Mouse (Mus musculus): ENCODE results near the gene Fam53b. TPM values are rescaled to one million over a fixed set of nuclear protein-coding genes. Genes with fewer than 3 reads are reported as not detected.

The Fam53b gene
- polyA plus RNA-seq, 1 experiment from 2014 or later = 21.0 TPM

GRCm38 (mm10) chr7:132681296-132681695, 132.4 kb downstream of the Fam53b start:
- Histone ChIP-seq H3K27me3 (replicated peaks; ENCODE audit: control insufficient read depth, insufficient read depth, low read length) (no peaks in the 10 kb centered on the region), H3K36me3 (ENCODE audit: control insufficient read depth, insufficient read depth, low read length) (no peaks in the 10 kb centered on the region), H3K27ac (replicated peaks; ENCODE audit: low read depth, low read length) (no peak overlapping the region), H3K4me1 (ENCODE audit: control insufficient read depth, insufficient read depth, low read length) (no peaks in the 10 kb centered on the region), H3K9ac (ENCODE audit: low read depth, low read length) (no peak overlapping the region), H3K9me3 (ENCODE audit: control insufficient read depth, low read length) (no peaks in the 10 kb centered on the region), H3K4me2 (ENCODE audit: low read depth, low read length) (no peak overlapping the region), H3K4me3 (ENCODE audit: low read depth, low read length) (no peak overlapping the region)
- 88% methylated on average over 11 of the region's 11 CpGs for WGBS
- DNase-seq (ENCODE audit: low spot score) = no peak
- ATAC-seq (ENCODE audit: low read depth) = no peak

- Histone ChIP-seq H3K4me3 (ENCODE audit: low read depth, low read length) (no peak overlapping the region), H3K4me1 (ENCODE audit: control insufficient read depth, insufficient read depth, low read length) (no peaks in the 10 kb centered on the region), H3K4me2 (ENCODE audit: low read depth, low read length) (no peak overlapping the region), H3K36me3 (ENCODE audit: control insufficient read depth, insufficient read depth, low read length) (no peaks in the 10 kb centered on the region), H3K9me3 (ENCODE audit: control insufficient read depth, low read length) (no peaks in the 10 kb centered on the region), H3K27me3 (replicated peaks; ENCODE audit: control insufficient read depth, insufficient read depth, low read length) (no peaks in the 10 kb centered on the region), H3K9ac (ENCODE audit: low read depth, low read length) (no peak overlapping the region), H3K27ac (replicated peaks; ENCODE audit: low read depth, low read length) (no peak overlapping the region)
- 68% methylated on average over 6 of the region's 6 CpGs for WGBS
- DNase-seq (ENCODE audit: low spot score) (no peak), ATAC-seq (ENCODE audit: low read depth) (no peak)
Measured at GRCm38 (mm10) chr7:132679549-132679948, 134.1 kb downstream of the Fam53b start.

GRCm38 (mm10) chr7:132679117-132679516, 134.6 kb downstream of the Fam53b start:
- Histone ChIP-seq H3K9me3 (ENCODE audit: control insufficient read depth, low read length) (no peaks in the 10 kb centered on the region), H3K9ac (ENCODE audit: low read depth, low read length) (no peak overlapping the region), H3K4me2 (ENCODE audit: low read depth, low read length) (no peak overlapping the region), H3K4me1 (ENCODE audit: control insufficient read depth, insufficient read depth, low read length) (no peaks in the 10 kb centered on the region), H3K27me3 (replicated peaks; ENCODE audit: control insufficient read depth, insufficient read depth, low read length) (no peaks in the 10 kb centered on the region), H3K36me3 (ENCODE audit: control insufficient read depth, insufficient read depth, low read length) (no peaks in the 10 kb centered on the region), H3K4me3 (ENCODE audit: low read depth, low read length) (no peak overlapping the region), H3K27ac (replicated peaks; ENCODE audit: low read depth, low read length) (no peak overlapping the region)
- DNase-seq (ENCODE audit: low spot score) = no peak
- WGBS = 70% methylated on average over 4 of the region's 4 CpGs
- ATAC-seq (ENCODE audit: low read depth) = no peak

- ATAC-seq (ENCODE audit: low read depth) (no peak), DNase-seq (ENCODE audit: low spot score) (no peak)
- Histone ChIP-seq H3K9ac (ENCODE audit: low read depth, low read length) (no peak overlapping the region), H3K27ac (replicated peaks; ENCODE audit: low read depth, low read length) (no peak overlapping the region), H3K4me1 (ENCODE audit: control insufficient read depth, insufficient read depth, low read length) (no peaks in the 10 kb centered on the region), H3K27me3 (replicated peaks; ENCODE audit: control insufficient read depth, insufficient read depth, low read length) (no peaks in the 10 kb centered on the region), H3K9me3 (ENCODE audit: control insufficient read depth, low read length) (no peaks in the 10 kb centered on the region), H3K4me2 (ENCODE audit: low read depth, low read length) (no peak overlapping the region), H3K36me3 (ENCODE audit: control insufficient read depth, insufficient read depth, low read length) (no peaks in the 10 kb centered on the region), H3K4me3 (ENCODE audit: low read depth, low read length) (no peak overlapping the region)
- WGBS = 89% methylated on average over 2 of the region's 2 CpGs
Measured at GRCm38 (mm10) chr7:132675922-132676321, 137.8 kb downstream of the Fam53b start.

- no peaks in the 10 kb centered on the region for H3K9me3 ChIP-seq (ENCODE audit: control insufficient read depth, low read length)
- H3K9ac ChIP-seq (ENCODE audit: low read depth, low read length) = no peak overlapping the region
- no peaks in the 10 kb centered on the region for H3K27me3 ChIP-seq (replicated peaks; ENCODE audit: control insufficient read depth, insufficient read depth, low read length)
- ATAC-seq (ENCODE audit: low read depth) (peak; percentile 79), DNase-seq (ENCODE audit: low spot score) (peak; percentile 69)
- H3K36me3 ChIP-seq (ENCODE audit: control insufficient read depth, insufficient read depth, low read length) = no peaks in the 10 kb centered on the region
- H3K27ac ChIP-seq (replicated peaks; ENCODE audit: low read depth, low read length) = no peak overlapping the region
- no peak overlapping the region for H3K4me3 ChIP-seq (ENCODE audit: low read depth, low read length)
- H3K4me2 ChIP-seq (ENCODE audit: low read depth, low read length) = no peak overlapping the region
- H3K4me1 ChIP-seq (ENCODE audit: control insufficient read depth, insufficient read depth, low read length) = no peaks in the 10 kb centered on the region
- WGBS = 38% methylated on average over 17 of the region's 17 CpGs
Measured at GRCm38 (mm10) chr7:132673931-132674755, 139.5 kb downstream of the Fam53b start.

GRCm38 (mm10) chr7:132672481-132672959, 141.2 kb downstream of the Fam53b start:
- Histone ChIP-seq H3K4me1 (ENCODE audit: control insufficient read depth, insufficient read depth, low read length) (no peaks in the 10 kb centered on the region), H3K9ac (ENCODE audit: low read depth, low read length) (no peak overlapping the region), H3K27ac (replicated peaks; ENCODE audit: low read depth, low read length) (no peak overlapping the region; the same call in 1 of the 2 replicates), H3K4me3 (ENCODE audit: low read depth, low read length) (no peak overlapping the region), H3K27me3 (replicated peaks; ENCODE audit: control insufficient read depth, insufficient read depth, low read length) (no peaks in the 10 kb centered on the region), H3K4me2 (ENCODE audit: low read depth, low read length) (no peak overlapping the region), H3K9me3 (ENCODE audit: control insufficient read depth, low read length) (no peaks in the 10 kb centered on the region), H3K36me3 (ENCODE audit: control insufficient read depth, insufficient read depth, low read length) (no peaks in the 10 kb centered on the region)
- peak; percentile 79 for DNase-seq (ENCODE audit: low spot score)
- peak; percentile 78 for ATAC-seq (ENCODE audit: low read depth)
- WGBS = 67% methylated on average over 7 of the region's 7 CpGs

- no peaks in the 10 kb centered on the region for H3K36me3 ChIP-seq (ENCODE audit: control insufficient read depth, insufficient read depth, low read length)
- no peak for ATAC-seq (ENCODE audit: low read depth)
- WGBS = 90% methylated on average over 3 of the region's 3 CpGs
Measured at GRCm38 (mm10) chr7:132670863-132671165, 142.9 kb downstream of the Fam53b start.

GRCm38 (mm10) chr7:132669999-132670862, 143.5 kb downstream of the Fam53b start:
- 84% methylated on average over 20 of the region's 20 CpGs for WGBS
- Histone ChIP-seq H3K4me3 (ENCODE audit: low read depth, low read length) (no peak overlapping the region), H3K4me2 (ENCODE audit: low read depth, low read length) (no peak overlapping the region), H3K27me3 (replicated peaks; ENCODE audit: control insufficient read depth, insufficient read depth, low read length) (no peaks in the 10 kb centered on the region), H3K27ac (replicated peaks; ENCODE audit: low read depth, low read length) (no peak overlapping the region), H3K4me1 (ENCODE audit: control insufficient read depth, insufficient read depth, low read length) (no peaks in the 10 kb centered on the region), H3K9ac (ENCODE audit: low read depth, low read length) (no peak overlapping the region), H3K9me3 (ENCODE audit: control insufficient read depth, low read length) (no peaks in the 10 kb centered on the region), H3K36me3 (ENCODE audit: control insufficient read depth, insufficient read depth, low read length) (no peaks in the 10 kb centered on the region)
- DNase-seq (ENCODE audit: low spot score) (no peak), ATAC-seq (ENCODE audit: low read depth) (no peak)

More at GRCm38 (mm10) chr7:132670863-132671165, 142.9 kb downstream of the Fam53b start:
- no peak overlapping the region for H3K27ac ChIP-seq (replicated peaks; ENCODE audit: low read depth, low read length)
- DNase-seq (ENCODE audit: low spot score) = no peak
- no peak overlapping the region for H3K4me2 ChIP-seq (ENCODE audit: low read depth, low read length)
- no peak overlapping the region for H3K4me3 ChIP-seq (ENCODE audit: low read depth, low read length)
- H3K4me1 ChIP-seq (ENCODE audit: control insufficient read depth, insufficient read depth, low read length) = no peaks in the 10 kb centered on the region
- H3K9me3 ChIP-seq (ENCODE audit: control insufficient read depth, low read length) = no peaks in the 10 kb centered on the region
- H3K27me3 ChIP-seq (replicated peaks; ENCODE audit: control insufficient read depth, insufficient read depth, low read length) = no peaks in the 10 kb centered on the region
- H3K9ac ChIP-seq (ENCODE audit: low read depth, low read length) = no peak overlapping the region

Measured in embryonic facial prominence, embryonic 14.5 days (tissue).